ENCODE assay signal across 27 mouse cellular contexts in the genomic region with DNA sequence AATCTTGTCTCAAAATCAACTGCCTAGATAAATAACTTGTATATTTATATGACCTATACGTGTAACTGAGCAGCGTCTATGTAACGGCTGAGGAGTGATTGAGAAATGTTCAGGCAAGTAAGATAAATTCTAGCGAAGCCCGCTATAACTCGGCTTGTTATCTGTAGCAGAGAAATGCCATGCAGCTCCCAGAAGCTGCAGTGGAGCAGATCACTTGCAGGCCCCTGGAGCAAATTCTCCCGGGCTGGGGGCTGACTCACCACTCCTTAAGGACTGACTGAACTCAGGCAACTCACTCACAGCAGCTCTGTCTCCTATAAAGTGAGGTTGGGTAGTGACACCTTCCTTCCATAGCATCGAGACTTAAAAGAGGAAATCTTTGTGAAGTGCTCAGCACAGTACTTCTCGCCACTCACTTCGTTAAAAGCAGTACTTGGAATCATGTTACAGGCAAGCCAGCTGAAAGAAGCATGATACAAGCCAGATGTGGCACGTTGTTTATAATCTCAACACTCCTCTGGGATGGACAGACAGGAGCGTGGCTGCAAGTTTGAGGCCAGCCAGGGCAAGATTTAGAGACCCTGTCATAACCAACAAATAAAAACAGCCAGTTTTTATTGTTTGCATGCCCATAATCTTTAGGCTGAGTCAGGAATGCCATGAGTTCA. TPM values are rescaled to one million over a fixed set of nuclear protein-coding genes. Genes with fewer than 3 reads are reported as not detected.
DNase-seq lines count a peak whose midpoint lies in the region; ATAC-seq and TF ChIP-seq lines count a peak whose summit lies in the region.
"Had no signal": no experiment of that assay in that cellular context is flagged by ENCODE, and none has a peak within 500 bp of the region (broad histone marks: within the 10 kb centered on the region; RNA-seq: fewer than 3 reads in every experiment).

No protein-coding gene starts in this region.

- H3K9ac ChIP-seq in heart, embryonic 13.5 days: 0 out of 2 replicates have a peak overlapping the region, but pooled peaks have one; percentile 1
- H3K9ac ChIP-seq in MEL (ENCODE audit: control insufficient read depth, low read depth, low read length, poor library complexity, severe bottlenecking): peak overlapping the region; percentile 44
- no peak overlapping the region for H3K9ac ChIP-seq in limb, embryonic 11.5 days (ENCODE audit: low read length)
- no peak overlapping the region for H3K9ac ChIP-seq in hindbrain, embryonic 16.5 days (ENCODE audit: low read depth, low read length)
- H3K9ac ChIP-seq: embryonic facial prominence, embryonic 12.5 days; forebrain, postnatal 0 days; liver, embryonic 13.5 days; lung, embryonic 14.5 days; midbrain, embryonic 15.5 days; stomach, embryonic 15.5 days had no signal

- H3K27me3 ChIP-seq in heart, embryonic 13.5 days (replicated peaks): no peaks in the 10 kb centered on the region
- H3K27me3 ChIP-seq in MEL (ENCODE audit: control insufficient read depth in 1 of 2, insufficient read depth in 2 of 2, low read length in 2 of 2): no peaks in the 10 kb centered on the region
- no peaks in the 10 kb centered on the region for H3K27me3 ChIP-seq in limb, embryonic 11.5 days (ENCODE audit: control insufficient read depth, insufficient read depth, low read length)
- no peaks in the 10 kb centered on the region for H3K27me3 ChIP-seq in hindbrain, embryonic 16.5 days (replicated peaks; ENCODE audit: control insufficient read depth, insufficient read depth, low read length)
- H3K27me3 ChIP-seq: embryonic facial prominence, embryonic 12.5 days; liver, embryonic 13.5 days; midbrain, embryonic 15.5 days; stomach, embryonic 15.5 days had no signal

- TF ChIP-seq CTCF in MEL (IDR thresholded peaks at IDR 0.05 in 2 of 3, conservative IDR thresholded peaks at IDR 0.05 in 1 of 3; ENCODE audit: control insufficient read depth in 1 of 3, insufficient read depth in 1 of 3, low read depth in 2 of 3, low read length in 3 of 3, poor library complexity in 1 of 3, severe bottlenecking in 1 of 3): no peak

- no peak for ATAC-seq in heart, embryonic 13.5 days (ENCODE audit: extremely low read depth, insufficient number of reproducible peaks, low FRiP score, low TSS enrichment)
- no peak for ATAC-seq in limb, embryonic 11.5 days (ENCODE audit: insufficient number of reproducible peaks, low FRiP score, low TSS enrichment, low read depth)
- ATAC-seq in hindbrain, embryonic 16.5 days: no peak
- no peak for ATAC-seq in cerebellum, adult (ENCODE audit: insufficient number of reproducible peaks, low FRiP score, low TSS enrichment)
- ATAC-seq: activated CD4-positive, CD25-positive, alpha-beta regulatory T cell, adult 4 months; forebrain, postnatal 0 days; inflammation-experienced regulatory T-cells, adult 6 months; midbrain, embryonic 15.5 days had no signal

- H3K4me3 ChIP-seq in heart, embryonic 13.5 days: no peak overlapping the region
- H3K4me3 ChIP-seq in MEL (ENCODE audit: control insufficient read depth in 1 of 2, insufficient read depth in 1 of 2, low read depth in 2 of 2, low read length in 2 of 2): peak overlapping the region; percentile 30 to 37
- H3K4me3 ChIP-seq in limb, embryonic 11.5 days (ENCODE audit: low read depth, low read length): no peak overlapping the region
- no peak overlapping the region for H3K4me3 ChIP-seq in hindbrain, embryonic 16.5 days (ENCODE audit: low read length)
- H3K4me3 ChIP-seq: embryonic facial prominence, embryonic 12.5 days; hindbrain, embryonic 10.5 days; liver, embryonic 13.5 days; midbrain, embryonic 15.5 days; myocyte; stomach, embryonic 15.5 days had no signal

- H3K27ac ChIP-seq in heart, embryonic 13.5 days (replicated peaks): peak overlapping the region; percentile 30
- H3K27ac ChIP-seq in MEL (ENCODE audit: control insufficient read depth, low read depth, low read length): peak overlapping the region; percentile 69
- H3K27ac ChIP-seq in limb, embryonic 11.5 days (replicated peaks; ENCODE audit: low read depth, low read length): 0 out of 2 replicates have a peak overlapping the region, but pooled peaks have one; percentile 1
- no peak overlapping the region for H3K27ac ChIP-seq in hindbrain, embryonic 16.5 days (ENCODE audit: low read depth, low read length)
- H3K27ac ChIP-seq: embryonic facial prominence, embryonic 12.5 days; hindbrain, embryonic 10.5 days; liver, embryonic 13.5 days; midbrain, embryonic 15.5 days; stomach, embryonic 15.5 days had no signal

- TF ChIP-seq POLR2A in MEL (IDR thresholded peaks at IDR 0.05; ENCODE audit: control insufficient read depth in 1 of 2, insufficient read depth in 1 of 2, low read depth in 1 of 2, low read length in 2 of 2, poor library complexity in 1 of 2): peak in 1 of 2 experiments; percentile 35; a peak in 1 of 4 replicates

- WGBS in heart, embryonic 13.5 days: 32% methylated on average over 12 of the region's 12 CpGs
- WGBS in limb, embryonic 11.5 days: 38% methylated on average over 12 of the region's 12 CpGs
- WGBS in hindbrain, embryonic 16.5 days: 87% methylated on average over 12 of the region's 12 CpGs

- H3K79me2 ChIP-seq in MEL (ENCODE audit: control insufficient read depth, insufficient read depth, low read length, poor library complexity): peaks cover 24% of the 10 kb centered on the region

- H3K4me2 ChIP-seq in heart, embryonic 13.5 days: no peak overlapping the region
- H3K4me2 ChIP-seq in limb, embryonic 11.5 days (ENCODE audit: low read depth, severe bottlenecking): no peak overlapping the region
- H3K4me2 ChIP-seq in hindbrain, embryonic 16.5 days (ENCODE audit: low read length): no peak overlapping the region
- H3K4me2 ChIP-seq: embryonic facial prominence, embryonic 12.5 days; liver, embryonic 13.5 days; lung, embryonic 14.5 days; midbrain, embryonic 15.5 days; stomach, embryonic 15.5 days had no signal

- DNase-seq in heart, adult 18-20 months: no peak
- peak; percentile 86 for DNase-seq in MEL (ENCODE audit: low read depth, low spot score)
- DNase-seq in embryo, embryonic 11 days: peak; percentile 31
- peak; percentile 40 for DNase-seq in limb, embryonic 11.5 days (ENCODE audit: low spot score)
- DNase-seq: adrenal gland, postnatal 25 days; B cell, adult 2 months; cerebellum, adult 11-12 months; cerebellum, postnatal 14 days; forebrain, postnatal 0 days; kidney, adult 9 months; liver, embryonic 13.5 days; lung, embryonic 14.5 days; lung, postnatal 36 days; right cerebral cortex, postnatal 25 days; thymus, adult 18-20 months had no signal

- H3K4me1 ChIP-seq in heart, embryonic 13.5 days: peaks cover 28% of the 10 kb centered on the region
- peaks cover 6 to 12% of the 10 kb centered on the region in 2 experiments for H3K4me1 ChIP-seq in MEL (ENCODE audit: control insufficient read depth in 1 of 2, insufficient read depth in 2 of 2, low read length in 2 of 2)
- H3K4me1 ChIP-seq in limb, embryonic 11.5 days (ENCODE audit: control insufficient read depth, insufficient read depth, low read length): peaks cover 10% of the 10 kb centered on the region; the same call in 1 of the 2 replicates
- peaks cover 14% of the 10 kb centered on the region for H3K4me1 ChIP-seq in hindbrain, embryonic 16.5 days (ENCODE audit: control insufficient read depth, insufficient read depth, low read depth, low read length)
- H3K4me1 ChIP-seq: stomach, embryonic 15.5 days had no signal

- peaks cover 51% of the 10 kb centered on the region for H3K36me3 ChIP-seq in heart, embryonic 13.5 days
- H3K36me3 ChIP-seq in MEL (ENCODE audit: control insufficient read depth in 1 of 2, insufficient read depth in 2 of 2, low read length in 2 of 2): peaks cover 0 to 22% of the 10 kb centered on the region in 2 experiments; a peak in 2 of 4 replicates
- peaks cover 3% of the 10 kb centered on the region; the same call in 1 of the 2 replicates for H3K36me3 ChIP-seq in limb, embryonic 11.5 days (ENCODE audit: control insufficient read depth, insufficient read depth, low read length)
- H3K36me3 ChIP-seq in hindbrain, embryonic 16.5 days (ENCODE audit: control insufficient read depth, insufficient read depth, low read length): peaks cover 25% of the 10 kb centered on the region

- no peak for TF ChIP-seq RAD21 in MEL (IDR thresholded peaks at IDR 0.05; ENCODE audit: low read depth, low read length)

- no peaks in the 10 kb centered on the region for H3K9me3 ChIP-seq in heart, embryonic 13.5 days
- H3K9me3 ChIP-seq in MEL (replicated peaks; ENCODE audit: insufficient read depth, low read length): no peaks in the 10 kb centered on the region
- H3K9me3 ChIP-seq in limb, embryonic 11.5 days (ENCODE audit: control insufficient read depth, low read length): no peaks in the 10 kb centered on the region
- H3K9me3 ChIP-seq in hindbrain, embryonic 16.5 days (ENCODE audit: control insufficient read depth, low read length): no peaks in the 10 kb centered on the region
- H3K9me3 ChIP-seq: embryonic facial prominence, embryonic 12.5 days; hindbrain, embryonic 10.5 days; liver, embryonic 13.5 days; midbrain, embryonic 15.5 days; stomach, embryonic 15.5 days had no signal

- TF ChIP-seq EP300 in MEL (IDR thresholded peaks at IDR 0.05; ENCODE audit: low read depth in 1 of 2, low read length in 2 of 2): peak in 1 of 2 experiments; percentile 42; a peak in 1 of 4 replicates

RNA-seq across cellular contexts. Expression of gene Srsf2, which starts 4.4 kb away (rescaled TPM):
- 530 and 543 TPM in 2 replicates for polyA plus RNA-seq in heart, embryonic 13.5 days (2015; fragmentation: Nextera tagmentation; extraction: Ambion mirVana)
- 100 to 1,000 TPM in 1 of 2 experiments, 10 to 100 TPM in 1; 89.2 to 109 TPM for total RNA-seq in heart, adult 18-20 months (2021)
- total RNA-seq in MEL (2012; rRNA removed): 434 and 453 TPM in 2 replicates
- polyA plus RNA-seq in MEL (2012; ENCODE audit: insufficient read depth in 1 of 2, insufficient read length in 2 of 2, low read depth in 1 of 2, low replicate concordance in 2 of 2, missing spikeins in 1 of 2): 1,000 to 10,000 TPM in 1 of 2 experiments, 100 to 1,000 TPM in 1; 257 to 1,128 TPM
- 1,044 and 1,058 TPM in 2 replicates for polyA plus RNA-seq in limb, embryonic 11.5 days (2014; fragmentation: Nextera tagmentation; extraction: Ambion mirVana)
- 469 and 518 TPM in 2 replicates for polyA plus RNA-seq in hindbrain, embryonic 16.5 days (2015; fragmentation: Nextera tagmentation; extraction: Ambion mirVana)

RNA-seq across cellular contexts. Expression of gene Mfsd11, which starts 5.1 kb away (rescaled TPM):
- 32.2 and 35.5 TPM in 2 replicates for polyA plus RNA-seq in heart, embryonic 13.5 days (2015; fragmentation: Nextera tagmentation; extraction: Ambion mirVana)
- 10 to 100 TPM; 30.7 to 33.7 TPM for total RNA-seq in heart, adult 18-20 months (2021)
- total RNA-seq in MEL (2012; rRNA removed): 25.7 and 36.3 TPM in 2 replicates
- 10 to 100 TPM in 1 of 2 experiments, not detected in 1; 25.4 TPM for polyA plus RNA-seq in MEL (2012; ENCODE audit: insufficient read depth in 1 of 2, insufficient read length in 2 of 2, low read depth in 1 of 2, low replicate concordance in 2 of 2, missing spikeins in 1 of 2)
- polyA plus RNA-seq in limb, embryonic 11.5 days (2014; fragmentation: Nextera tagmentation; extraction: Ambion mirVana): 28.0 and 31.5 TPM in 2 replicates
- polyA plus RNA-seq in hindbrain, embryonic 16.5 days (2015; fragmentation: Nextera tagmentation; extraction: Ambion mirVana): 52.1 and 52.7 TPM in 2 replicates

RNA-seq across cellular contexts. Expression of gene Jmjd6, which starts 14.1 kb away (rescaled TPM):
- polyA plus RNA-seq in heart, embryonic 13.5 days (2015; fragmentation: Nextera tagmentation; extraction: Ambion mirVana): 61.7 and 75.3 TPM in 2 replicates
- 10 to 100 TPM; 37.5 to 42.3 TPM for total RNA-seq in heart, adult 18-20 months (2021)
- 159 and 175 TPM in 2 replicates for total RNA-seq in MEL (2012; rRNA removed)
- polyA plus RNA-seq in MEL (2012; ENCODE audit: insufficient read depth in 1 of 2, insufficient read length in 2 of 2, low read depth in 1 of 2, low replicate concordance in 2 of 2, missing spikeins in 1 of 2): 100 to 1,000 TPM in 1 of 2 experiments, not detected in 1; 192 TPM
- polyA plus RNA-seq in limb, embryonic 11.5 days (2014; fragmentation: Nextera tagmentation; extraction: Ambion mirVana): 81.4 and 81.8 TPM in 2 replicates
- polyA plus RNA-seq in hindbrain, embryonic 16.5 days (2015; fragmentation: Nextera tagmentation; extraction: Ambion mirVana): 67.2 and 70.2 TPM in 2 replicates

RNA-seq across cellular contexts. Expression of gene Mettl23, which starts 14.2 kb away (rescaled TPM):
- polyA plus RNA-seq in heart, embryonic 13.5 days (2015; fragmentation: Nextera tagmentation; extraction: Ambion mirVana): 63.8 and 68.8 TPM in 2 replicates
- 10 to 100 TPM; 38.3 to 46.4 TPM for total RNA-seq in heart, adult 18-20 months (2021)
- 63.9 and 69.9 TPM in 2 replicates for total RNA-seq in MEL (2012; rRNA removed)
- polyA plus RNA-seq in MEL (2012; ENCODE audit: insufficient read depth in 1 of 2, insufficient read length in 2 of 2, low read depth in 1 of 2, low replicate concordance in 2 of 2, missing spikeins in 1 of 2): 10 to 100 TPM in 1 of 2 experiments, not detected in 1; 58.5 TPM
- 61.3 and 68.0 TPM in 2 replicates for polyA plus RNA-seq in limb, embryonic 11.5 days (2014; fragmentation: Nextera tagmentation; extraction: Ambion mirVana)
- polyA plus RNA-seq in hindbrain, embryonic 16.5 days (2015; fragmentation: Nextera tagmentation; extraction: Ambion mirVana): 62.6 and 62.8 TPM in 2 replicates

RNA-seq across cellular contexts. Expression of gene Mxra7, which starts 29.5 kb away (rescaled TPM):
- polyA plus RNA-seq in heart, embryonic 13.5 days (2015; fragmentation: Nextera tagmentation; extraction: Ambion mirVana): 18.4 and 19.3 TPM in 2 replicates
- 10 to 100 TPM; 14.8 to 18.7 TPM for total RNA-seq in heart, adult 18-20 months (2021)
- 2.7 and 2.9 TPM in 2 replicates for total RNA-seq in MEL (2012; rRNA removed)
- 1 to 10 TPM in 1 of 2 experiments, not detected in 1; 9.3 TPM for polyA plus RNA-seq in MEL (2012; ENCODE audit: insufficient read depth in 1 of 2, insufficient read length in 2 of 2, low read depth in 1 of 2, low replicate concordance in 2 of 2, missing spikeins in 1 of 2)
- 12.4 and 14.2 TPM in 2 replicates for polyA plus RNA-seq in limb, embryonic 11.5 days (2014; fragmentation: Nextera tagmentation; extraction: Ambion mirVana)
- polyA plus RNA-seq in hindbrain, embryonic 16.5 days (2015; fragmentation: Nextera tagmentation; extraction: Ambion mirVana): 33.7 and 37.7 TPM in 2 replicates
- total RNA-seq: megakaryocyte-erythroid progenitor cell, adult 5-6 weeks; neutrophil, adult 5-6 weeks had no signal
- polyA plus RNA-seq: activated CD4-positive, CD25-positive, alpha-beta regulatory T cell, adult 4 months; inflammation-experienced regulatory T-cells, adult 6 months had no signal

Comparison
In these comparisons a context has a peak if more than half of its experiments do, and no peak if none do; other contexts are left out.
1. H3K4me3 ChIP-seq: peak in MEL (2 of 2); none in heart, embryonic 13.5 days (single experiment), limb, embryonic 11.5 days (single experiment) and hindbrain, embryonic 16.5 days (single experiment).
2. H3K9ac ChIP-seq: peak in heart, embryonic 13.5 days (single experiment) and MEL (single experiment); none in limb, embryonic 11.5 days (single experiment) and hindbrain, embryonic 16.5 days (single experiment).
3. DNase-seq: peak in MEL (single experiment), embryo, embryonic 11 days (single experiment) and limb, embryonic 11.5 days (single experiment); none in heart, adult 18-20 months (0 of 2).